ENCODE assay signal across 9 mouse cellular contexts in the genomic region with DNA sequence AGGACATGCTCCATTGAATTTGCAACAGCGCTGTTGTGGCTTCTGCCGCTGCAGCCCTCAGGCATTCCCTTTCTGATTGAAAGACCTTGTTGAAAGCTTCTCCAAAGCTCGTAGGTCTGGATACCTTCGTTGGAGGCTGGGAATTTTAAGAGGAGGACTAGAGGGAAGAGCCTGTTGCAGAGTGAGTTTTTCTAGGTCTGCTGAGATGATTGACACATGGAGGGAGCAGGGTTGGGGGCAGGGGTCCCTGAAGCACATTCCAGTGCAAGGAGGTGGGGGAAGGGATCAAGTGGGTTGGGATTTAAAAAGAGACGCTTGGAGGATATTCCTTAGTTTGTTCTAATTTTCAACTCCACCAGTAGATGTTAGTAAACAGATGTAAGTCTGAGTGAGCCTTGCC. TPM values are rescaled to one million over a fixed set of nuclear protein-coding genes. Genes with fewer than 3 reads are reported as not detected.
DNase-seq lines count a peak whose midpoint lies in the region; ATAC-seq and TF ChIP-seq lines count a peak whose summit lies in the region.
"Had no signal": no experiment of that assay in that cellular context is flagged by ENCODE, and none has a peak within 500 bp of the region (broad histone marks: within the 10 kb centered on the region; RNA-seq: fewer than 3 reads in every experiment).

No protein-coding gene starts in this region.

- no peaks in the 10 kb centered on the region for H3K9me3 ChIP-seq in lung, embryonic 16.5 days (ENCODE audit: control insufficient read depth, low read length)
- no peaks in the 10 kb centered on the region for H3K9me3 ChIP-seq in limb, embryonic 12.5 days

- TF ChIP-seq CTCF in cerebellum, adult 2 months (IDR thresholded peaks at IDR 0.05; ENCODE audit: borderline replicate concordance, insufficient read depth, low read depth, low read length), result no peak

- H3K4me1 ChIP-seq in cerebellum, adult 2 months (ENCODE audit: control insufficient read depth, insufficient read depth, low read length), result peaks cover 5% of the 10 kb centered on the region; the same call in 1 of the 2 replicates
- H3K4me1 ChIP-seq in lung, embryonic 16.5 days (replicated peaks; ENCODE audit: control insufficient read depth, insufficient read depth, low read length), result peaks cover 12% of the 10 kb centered on the region
- peaks cover 30% of the 10 kb centered on the region for H3K4me1 ChIP-seq in limb, embryonic 12.5 days (replicated peaks)

- H3K4me3 ChIP-seq in cerebellum, adult 2 months (replicated peaks; ENCODE audit: insufficient read depth, low read depth, low read length), result peak overlapping the region; percentile 85
- H3K4me3 ChIP-seq in lung, embryonic 16.5 days (ENCODE audit: low read length), result no peak overlapping the region
- H3K4me3 ChIP-seq in limb, embryonic 12.5 days (replicated peaks), result peak overlapping the region; percentile 21

- no peak for ATAC-seq in lung, embryonic 16.5 days (ENCODE audit: low read depth)
- no peak for ATAC-seq in limb, embryonic 12.5 days (ENCODE audit: insufficient number of reproducible peaks, insufficient read depth, low FRiP score, low TSS enrichment, low read depth)
- ATAC-seq: Patski had no signal

- H3K4me2 ChIP-seq in lung, embryonic 16.5 days (ENCODE audit: low read depth, low read length), result peak overlapping the region; percentile 1; the same call in 1 of the 2 replicates
- peak overlapping the region; percentile 50 for H3K4me2 ChIP-seq in limb, embryonic 12.5 days

- H3K27me3 ChIP-seq in cerebellum, adult 2 months (ENCODE audit: control insufficient read depth, insufficient read depth, low read length), result no peaks in the 10 kb centered on the region
- no peaks in the 10 kb centered on the region for H3K27me3 ChIP-seq in lung, embryonic 16.5 days (ENCODE audit: control insufficient read depth, insufficient read depth, low read depth, low read length)
- H3K27me3 ChIP-seq in limb, embryonic 12.5 days, result no peaks in the 10 kb centered on the region
- H3K27me3 ChIP-seq: Patski had no signal

- H3K27ac ChIP-seq in cerebellum, adult 2 months (ENCODE audit: insufficient read depth, low read length), result 0 out of 2 replicates have a peak overlapping the region, but pooled peaks have one; percentile 9
- no peak overlapping the region for H3K27ac ChIP-seq in lung, embryonic 16.5 days (ENCODE audit: low read length)
- H3K27ac ChIP-seq in limb, embryonic 12.5 days, result 0 out of 2 replicates have a peak overlapping the region, but pooled peaks have one; percentile 17

- peak in 1 of 2 experiments; percentile 38 for DNase-seq in cerebellum, adult 2 months
- DNase-seq in cerebellum, adult 11-12 months, result no peak
- DNase-seq in lung, postnatal 10 days, result no peak
- DNase-seq in retina, embryonic 14.5 days (ENCODE audit: low spot score), result peak; percentile 51
- DNase-seq in adrenal gland, postnatal 14 days, result no peak
- no peak for DNase-seq in layer of hippocampus, adult 9-10 months (ENCODE audit: low spot score)

- no peak for TF ChIP-seq POLR2A in cerebellum, adult 2 months (IDR thresholded peaks at IDR 0.05; ENCODE audit: borderline replicate concordance, insufficient read depth, low read length)

- 2% methylated on average over 5 of the region's 5 CpGs for WGBS in cerebellum, adult 2 months
- WGBS in lung, embryonic 16.5 days, result 17% methylated on average over 5 of the region's 5 CpGs
- 41% methylated on average over 5 of the region's 5 CpGs for WGBS in limb, embryonic 12.5 days

- no peaks in the 10 kb centered on the region for H3K36me3 ChIP-seq in lung, embryonic 16.5 days (ENCODE audit: control insufficient read depth, insufficient read depth, low read length)
- peaks cover 5% of the 10 kb centered on the region; the same call in 1 of the 2 replicates for H3K36me3 ChIP-seq in limb, embryonic 12.5 days

- no peak overlapping the region for H3K9ac ChIP-seq in lung, embryonic 16.5 days (ENCODE audit: low read length)
- 0 out of 2 replicates have a peak overlapping the region, but pooled peaks have one; percentile 34 for H3K9ac ChIP-seq in limb, embryonic 12.5 days (replicated peaks)

RNA-seq across cellular contexts. Expression of gene Tspyl4, which starts 3.1 kb away (rescaled TPM):
- 447 and 474 TPM in 2 replicates for polyA plus RNA-seq in cerebellum, adult 2 months (2012; rRNA removed)
- 9.6 and 11.3 TPM in 2 replicates for polyA plus RNA-seq in lung, embryonic 16.5 days (2015; fragmentation: Nextera tagmentation; extraction: Ambion mirVana)
- 24.5 and 25.7 TPM in 2 replicates for polyA plus RNA-seq in limb, embryonic 12.5 days (2016; fragmentation: Nextera tagmentation; extraction: Ambion mirVana)
- 12.5 and 16.1 TPM in 2 replicates for total RNA-seq in adrenal gland, postnatal 14 days (2021)

RNA-seq across cellular contexts. Expression of gene Tspyl1, which starts 18.4 kb away (rescaled TPM):
- polyA plus RNA-seq in cerebellum, adult 2 months (2012; rRNA removed), result 110 TPM in 2 replicates
- 66.8 and 68.1 TPM in 2 replicates for polyA plus RNA-seq in lung, embryonic 16.5 days (2015; fragmentation: Nextera tagmentation; extraction: Ambion mirVana)
- polyA plus RNA-seq in limb, embryonic 12.5 days (2016; fragmentation: Nextera tagmentation; extraction: Ambion mirVana), result 84.8 and 91.3 TPM in 2 replicates
- total RNA-seq in adrenal gland, postnatal 14 days (2021), result 52.2 and 54.2 TPM in 2 replicates

Comparison
In these comparisons a context has a peak if more than half of its experiments do, and no peak if none do; other contexts are left out.
1. RNA of gene Tspyl4, which starts 3.1 kb away (polyA plus RNA-seq): 447 to 474 TPM in cerebellum, adult 2 months; 24.5 to 25.7 TPM in limb, embryonic 12.5 days and 9.6 to 11.3 TPM in lung, embryonic 16.5 days; every median in the first group is over 10 times any median in the second.